Mouse (Mus musculus) heart, postnatal 4 days (tissue): ENCODE measurements around the gene Slc17a2. TPM values are rescaled to one million over a fixed set of nuclear protein-coding genes. Genes with fewer than 3 reads are reported as not detected.

Experiments
- total RNA-seq, 2 experiments: library from RNA; stranded (reverse); gene quantifications; 2 replicates each; pipeline ENCODE4 v1.2.3; 2021

Gene Slc17a2
- total RNA-seq, 2 experiments from 2014 or later = not detected

Other genes starting within 250 kb of the Slc17a2 start
- gene Hist1h3e, start 244.6 kb upstream of the Slc17a2 start, total RNA-seq = 100 to 1,000 TPM; 299 to 323 TPM
- 10 to 100 TPM; 77.0 to 85.3 TPM for gene Hist1h2ae, start 235.8 kb upstream of the Slc17a2 start, total RNA-seq
- gene Hist1h2bg, start 235.6 kb upstream of the Slc17a2 start, total RNA-seq = 100 to 1,000 TPM; 624 to 645 TPM
- gene Hist1h2bf, start 232.8 kb upstream of the Slc17a2 start, total RNA-seq = 100 to 1,000 TPM; 278 to 296 TPM
- 10 to 100 TPM; 62.5 to 79.1 TPM for gene Hist1h2ad, start 232.6 kb upstream of the Slc17a2 start, total RNA-seq
- 10 to 100 TPM; 52.4 to 58.7 TPM for gene Hist1h3d, start 231.2 kb upstream of the Slc17a2 start, total RNA-seq
- 100 to 1,000 TPM; 322 to 324 TPM for gene Hist1h4d, start 225.4 kb upstream of the Slc17a2 start, total RNA-seq
- gene Hist1h2be, start 185.9 kb upstream of the Slc17a2 start, total RNA-seq = 10 to 100 TPM; 38.8 to 42.2 TPM
- 100 to 1,000 TPM; 269 to 306 TPM for gene Hist1h1e, start 184.4 kb upstream of the Slc17a2 start, total RNA-seq
- gene Hist1h2ac, start 123.0 kb upstream of the Slc17a2 start, total RNA-seq = 10 to 100 TPM; 11.4 to 11.7 TPM
- gene Hist1h2bc, start 122.8 kb upstream of the Slc17a2 start, total RNA-seq = 10 to 100 TPM; 44.8 to 56.0 TPM
- 1 to 10 TPM; 1.6 to 1.8 TPM for gene Hist1h1t, start 111.2 kb upstream of the Slc17a2 start, total RNA-seq
- gene Hist1h4c, start 108.5 kb upstream of the Slc17a2 start, total RNA-seq = 100 to 1,000 TPM; 167 to 175 TPM
- gene Hfe, start 96.1 kb upstream of the Slc17a2 start, total RNA-seq = 10 to 100 TPM; 19.7 to 21.0 TPM
- 100 to 1,000 TPM; 472 to 511 TPM for gene Hist1h1c, start 68.2 kb upstream of the Slc17a2 start, total RNA-seq
- 100 to 1,000 TPM; 252 to 264 TPM for gene Hist1h3c, start 61.4 kb upstream of the Slc17a2 start, total RNA-seq
- 100 to 1,000 TPM; 281 to 294 TPM for gene Hist1h2bb, start 60.3 kb upstream of the Slc17a2 start, total RNA-seq
- 100 to 1,000 TPM; 424 to 425 TPM for gene Hist1h2ab, start 55.9 kb upstream of the Slc17a2 start, total RNA-seq
- 100 to 1,000 TPM; 568 to 625 TPM for gene Hist1h3b, start 54.7 kb upstream of the Slc17a2 start, total RNA-seq
- 100 to 1,000 TPM; 312 to 320 TPM for gene Hist1h4b, start 50.0 kb upstream of the Slc17a2 start, total RNA-seq
- 100 to 1,000 TPM; 433 to 442 TPM for gene Hist1h4a, start 45.8 kb upstream of the Slc17a2 start, total RNA-seq
- 100 to 1,000 TPM; 440 to 473 TPM for gene Hist1h3a, start 44.6 kb upstream of the Slc17a2 start, total RNA-seq
- gene Hist1h1a, start 43.3 kb upstream of the Slc17a2 start, total RNA-seq = 100 to 1,000 TPM; 219 to 236 TPM
- gene Trim38, start 37.1 kb upstream of the Slc17a2 start, total RNA-seq = not detected
- not detected for gene Slc17a3, start 32.4 kb downstream of the Slc17a2 start, total RNA-seq
- gene Slc17a1, start 60.8 kb downstream of the Slc17a2 start, total RNA-seq = not detected
- not detected for gene Slc17a4, start 108.0 kb downstream of the Slc17a2 start, total RNA-seq
- gene Hist1h2ba, start 127.2 kb downstream of the Slc17a2 start, total RNA-seq = not detected
- gene Hist1h2aa, start 127.5 kb downstream of the Slc17a2 start, total RNA-seq = not detected
- gene Scgn, start 184.2 kb downstream of the Slc17a2 start, total RNA-seq = not detected